Mouse (Mus musculus) E14TG2a.4 (cell line): ENCODE measurements at regions not wholly inside any gene's neighbourhood (a gene's known extent, or its start where the extent isn't known, plus 50 kb on each side); places are given as distances from the start of the nearest gene placed in this dataset.

ENCODE experiments used
- CTCF ChIP-seq: conservative IDR thresholded peaks from 2 replicates; pipeline ENCODE4 v1.5.1; 2014; ENCODE audit warnings: low read length
- POU5F1 ChIP-seq: IDR thresholded peaks from 2 replicates; pipeline ENCODE4 v1.6.1; 2014; ENCODE audit warnings: low read length, borderline replicate concordance

DNA sequence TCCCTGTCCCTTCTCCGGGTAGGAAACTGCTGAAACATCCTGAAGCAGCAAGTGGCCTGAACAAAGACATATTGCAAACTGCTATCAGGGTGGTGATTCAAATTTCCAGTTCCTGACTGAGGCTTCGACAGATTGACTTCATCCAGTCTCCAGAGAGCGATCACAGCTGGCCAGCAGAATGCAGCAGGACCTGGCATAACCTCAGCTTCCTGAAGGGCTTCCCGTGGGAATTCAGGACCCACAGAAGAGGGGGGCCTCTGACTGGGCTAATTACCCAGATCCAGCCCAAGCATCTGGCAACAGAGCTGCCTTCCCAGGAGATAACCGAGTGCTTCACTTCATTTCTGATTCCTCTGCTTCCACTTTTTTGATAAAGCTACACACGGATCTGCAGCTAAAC lies 297.2 kb upstream of the Chl1 start:
- no peak for TF ChIP-seq CTCF
- no peak for TF ChIP-seq POU5F1
